Mouse (Mus musculus): ENCODE data around the gene Sytl1.

DNA sequence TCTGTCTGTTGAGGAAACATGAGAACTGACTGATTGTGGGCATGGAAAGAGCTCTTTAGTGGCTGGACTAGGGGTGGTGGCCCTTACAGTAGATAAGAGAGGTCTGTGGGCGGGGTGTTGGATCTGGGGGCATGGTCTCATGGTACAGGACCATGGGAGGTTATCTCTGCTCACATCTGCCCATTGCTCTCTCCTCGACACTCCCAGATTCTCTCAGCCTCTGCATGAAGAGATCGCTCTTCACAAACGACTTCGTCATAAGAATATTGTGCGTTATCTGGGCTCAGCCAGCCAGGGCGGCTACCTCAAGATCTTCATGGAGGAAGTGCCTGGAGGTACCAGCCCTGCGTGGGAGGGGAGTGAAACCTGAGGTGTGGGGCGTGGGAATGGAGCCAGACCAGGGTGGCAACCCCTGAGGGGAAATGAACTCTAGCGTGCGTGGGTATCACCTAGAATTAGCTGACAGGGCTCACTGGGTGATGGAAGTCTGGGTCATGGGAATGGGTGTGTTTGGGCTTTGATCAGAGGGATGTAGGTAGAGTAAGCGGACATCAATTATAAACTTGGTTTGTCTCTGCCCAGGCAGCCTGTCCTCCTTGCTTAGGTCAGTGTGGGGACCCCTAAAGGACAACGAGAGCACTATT lies 15.0 kb downstream of the Sytl1 start:
- TF ChIP-seq POLR2A (IDR thresholded peaks at IDR 0.05; ENCODE audit: control insufficient read depth, extremely low read depth, insufficient read depth, low read length, poor library complexity), result no peak
- TF ChIP-seq CTCF (IDR thresholded peaks at IDR 0.05; ENCODE audit: borderline replicate concordance, control insufficient read depth, extremely low read depth, insufficient read depth, low read length, poor library complexity), result no peak

All from thymus, adult 2 months (tissue).